Mouse (Mus musculus): ENCODE data around the gene Hic2.

Gene Hic2

DNA sequence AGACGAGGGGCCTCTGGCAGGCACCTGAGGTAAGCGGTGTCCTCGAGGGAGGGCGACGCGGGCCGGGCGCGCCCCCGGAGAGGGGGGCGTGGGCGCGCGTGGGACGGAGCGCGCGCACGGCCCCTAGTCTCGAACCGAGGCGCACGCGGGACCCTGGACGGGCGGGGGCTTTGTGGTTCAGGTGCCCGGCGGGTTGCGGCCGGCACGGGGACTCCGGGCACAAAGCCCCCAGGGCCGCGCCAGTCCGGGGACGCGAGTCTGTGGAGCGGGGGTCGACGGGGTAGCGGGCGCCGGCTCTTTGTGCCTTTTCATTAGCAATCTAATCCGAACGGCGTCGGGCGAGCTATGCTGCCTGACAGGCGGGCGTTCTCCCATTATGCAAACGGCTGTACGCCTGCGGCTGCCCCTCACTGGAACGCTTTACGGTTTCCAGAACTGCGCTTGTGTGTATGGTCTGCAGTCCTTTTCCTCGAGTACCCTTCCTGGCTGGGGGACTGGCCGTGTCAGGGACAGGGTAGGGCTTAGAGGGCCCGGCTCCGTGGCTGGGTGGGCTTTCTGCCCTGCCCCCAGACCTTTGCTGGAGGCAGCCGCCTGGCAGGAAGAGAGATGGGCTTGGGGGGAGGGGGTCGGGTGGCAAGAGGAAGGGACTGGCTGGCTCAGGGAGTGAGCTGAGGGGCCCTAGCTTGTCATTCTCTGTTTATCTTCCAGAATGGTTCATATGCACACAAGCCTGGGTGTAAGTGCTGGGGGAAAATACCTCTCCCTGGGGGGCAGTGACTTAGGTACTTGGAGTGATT lies 528 bp downstream of the Hic2 start:
- DNase-seq (ENCODE audit: low spot score in 2 of 2) = peak; percentile 59 to 64

DNA sequence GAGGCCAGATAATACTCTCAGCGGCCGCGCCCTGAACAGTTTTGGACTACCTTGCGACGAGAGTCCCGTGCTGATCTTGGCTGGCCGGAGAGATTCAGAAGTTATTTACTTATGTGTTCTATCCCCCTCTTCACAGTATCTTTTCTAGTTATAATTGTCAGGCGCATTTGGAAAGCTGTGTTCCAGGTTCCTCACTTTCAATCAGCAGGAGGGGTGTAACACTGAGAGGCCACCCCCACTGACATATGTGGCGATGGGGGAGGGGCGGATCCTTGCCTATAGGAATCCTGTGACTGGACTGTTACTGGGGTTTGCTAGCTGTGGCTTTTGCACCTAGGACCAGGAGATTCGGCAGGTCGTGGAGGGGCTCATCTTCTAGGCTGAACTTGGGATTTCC lies 1.1 kb downstream of the Hic2 start:
- peak; percentile 65 to 71 for DNase-seq (ENCODE audit: low spot score in 2 of 2)

DNA sequence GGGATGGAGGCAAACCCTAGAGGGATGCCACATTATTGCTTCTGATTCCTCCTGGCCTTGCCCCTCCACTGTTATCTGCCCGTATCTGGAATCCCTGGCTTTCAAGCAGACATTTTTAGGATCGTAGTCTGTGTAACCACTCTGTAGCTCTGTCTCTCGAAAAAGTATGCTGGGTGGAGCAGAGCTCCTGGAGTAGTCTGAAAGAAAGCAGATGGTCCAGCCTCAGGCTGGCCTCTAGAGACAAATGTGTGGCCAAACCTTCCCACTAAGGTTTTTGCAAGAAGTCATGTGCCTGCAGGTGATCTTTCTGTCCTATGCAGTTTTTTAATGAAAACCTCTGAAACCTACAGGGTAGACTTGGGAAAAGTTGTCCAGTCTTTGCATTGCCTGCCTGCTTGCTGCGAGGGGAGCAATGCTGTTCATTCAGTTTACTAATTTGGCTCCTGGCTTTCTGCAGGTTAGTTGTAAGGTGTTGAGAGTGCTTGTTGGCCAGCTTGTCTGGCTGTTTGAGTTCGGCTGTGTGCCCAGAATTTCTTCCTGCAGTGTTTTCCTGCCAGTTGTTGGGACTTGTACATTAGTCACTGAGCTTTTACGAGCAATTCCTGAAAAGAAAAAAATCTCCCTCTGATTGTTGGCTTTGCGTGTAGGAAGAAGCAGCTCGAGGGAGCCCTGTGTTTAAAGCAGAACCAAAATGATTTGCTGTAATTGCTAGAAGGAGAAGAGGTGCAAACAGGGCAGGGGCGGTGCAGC lies 1.7 kb downstream of the Hic2 start:
- DNase-seq (ENCODE audit: low spot score in 2 of 2) = peak in 1 of 2 experiments; percentile 42

DNA sequence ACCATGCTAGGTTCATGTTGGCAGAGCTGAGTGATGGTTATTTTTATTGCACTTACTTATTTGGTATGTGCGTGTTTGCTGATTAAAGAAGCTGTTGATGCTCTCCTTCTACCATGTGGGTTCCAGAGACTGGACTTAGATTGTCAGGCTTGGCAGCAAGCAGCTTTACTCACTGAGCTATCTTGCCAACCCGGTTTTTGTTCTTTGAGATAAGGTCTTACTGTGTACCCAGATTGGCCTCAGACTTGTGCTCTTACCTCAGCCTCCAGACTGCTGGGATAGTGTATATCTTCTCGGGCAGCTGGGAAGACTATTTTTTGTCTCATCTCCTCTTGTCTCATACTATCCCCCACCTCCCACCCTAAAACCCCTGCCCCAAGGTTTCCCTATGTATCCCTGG lies 4.3 kb downstream of the Hic2 start:
- no peak for DNase-seq (ENCODE audit: low spot score in 2 of 2)

DNA sequence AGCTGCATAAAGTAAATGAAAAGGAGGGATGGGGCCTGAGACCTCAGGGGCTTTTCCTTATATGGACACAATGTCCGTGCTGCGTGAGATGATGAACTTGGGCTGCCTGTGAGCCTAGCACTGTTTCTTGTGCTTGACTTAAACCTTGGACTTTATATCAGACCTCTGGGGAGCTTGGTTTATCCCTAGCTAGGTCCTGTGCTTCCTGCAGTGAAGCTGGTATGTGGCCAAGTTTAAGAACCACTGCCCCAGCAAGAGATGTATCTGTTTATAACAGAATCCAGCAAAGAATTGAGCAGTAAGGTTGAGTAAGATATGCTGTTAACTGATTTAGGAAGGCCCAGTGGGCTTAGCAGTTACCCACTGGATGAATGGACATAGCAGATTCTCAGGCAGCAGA lies 6.0 kb downstream of the Hic2 start:
- DNase-seq (ENCODE audit: low spot score in 2 of 2) = no peak

DNA sequence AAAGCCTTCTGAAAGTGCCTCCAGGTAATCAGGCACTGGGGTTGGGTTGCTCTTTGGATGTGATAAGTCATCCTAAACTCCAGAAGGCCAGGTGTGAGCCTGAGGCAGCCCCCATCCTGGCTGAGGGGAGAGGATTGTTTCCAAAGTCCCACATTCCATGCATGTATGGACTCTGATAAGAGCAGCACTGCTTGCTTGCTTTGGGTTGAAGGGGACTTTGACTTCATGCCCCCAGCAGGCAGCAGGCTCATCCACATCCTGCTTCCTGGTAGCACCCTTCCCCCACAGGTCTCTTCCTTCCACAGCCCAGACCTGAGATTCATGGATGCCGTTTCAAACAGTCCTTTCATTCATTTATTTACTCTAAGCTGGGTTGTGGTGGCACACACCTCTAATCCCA lies 10.4 kb downstream of the Hic2 start:
- DNase-seq (ENCODE audit: low spot score in 2 of 2) = no peak

DNA sequence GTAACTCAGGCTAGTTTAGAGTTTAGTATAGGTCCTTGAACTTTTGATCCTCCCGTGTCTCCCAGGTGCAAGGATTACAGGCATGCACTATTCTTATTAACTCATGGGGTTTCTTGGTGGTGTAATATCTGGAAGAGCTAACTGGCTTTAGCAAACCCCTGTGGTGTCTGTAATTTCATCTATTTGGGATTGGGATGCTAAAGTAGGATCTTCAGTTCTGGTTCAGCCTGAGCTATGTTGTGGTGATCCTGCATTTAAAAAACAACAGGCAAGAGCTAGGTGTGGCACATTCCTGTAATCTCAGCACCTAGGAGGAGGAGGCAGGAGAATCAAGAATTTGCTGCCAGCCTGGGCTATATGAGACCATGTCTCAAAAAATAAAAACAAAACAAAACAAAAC lies 11.6 kb downstream of the Hic2 start:
- DNase-seq (ENCODE audit: low spot score in 2 of 2) = no peak

DNA sequence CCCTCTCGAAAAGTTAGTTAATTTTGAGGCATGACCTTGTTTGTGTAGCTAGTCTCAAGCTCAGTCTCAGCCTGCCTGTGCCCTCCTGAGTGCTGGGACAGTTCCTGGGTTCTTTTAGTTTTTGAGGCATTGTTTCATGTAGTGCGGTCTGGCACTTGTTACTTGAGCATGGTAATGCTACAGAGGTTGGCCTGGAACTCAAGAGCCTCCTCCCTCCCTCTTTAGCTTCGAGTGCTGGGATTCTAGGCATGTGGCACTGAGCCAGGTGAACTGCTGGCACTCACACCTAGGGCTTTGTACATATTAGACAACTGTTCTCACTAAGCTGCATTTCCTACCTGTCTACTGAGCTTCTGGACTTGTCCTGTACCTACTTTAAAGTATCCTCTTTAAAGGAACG lies 14.4 kb downstream of the Hic2 start:
- no peak for DNase-seq (ENCODE audit: low spot score in 2 of 2)

DNA sequence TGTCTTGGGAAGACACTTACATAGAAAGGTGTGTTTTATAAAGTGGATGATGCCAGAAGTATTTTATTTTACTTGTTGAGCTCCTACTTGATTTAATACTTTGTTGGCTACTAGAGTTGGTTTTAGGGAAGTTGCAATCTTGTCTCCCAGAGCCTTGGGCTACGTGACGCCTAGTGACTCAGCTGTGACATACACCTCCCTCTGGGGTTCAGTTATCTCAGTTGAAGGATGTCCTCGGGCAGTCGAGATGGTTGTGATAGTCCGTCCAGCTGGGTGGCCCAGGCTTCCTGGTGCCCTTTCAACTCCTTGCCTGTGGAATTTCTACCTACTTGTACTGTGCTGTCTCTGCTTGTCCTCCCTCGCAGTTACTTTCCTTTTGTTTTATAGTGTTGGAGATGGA lies 15.8 kb downstream of the Hic2 start:
- no peak for DNase-seq (ENCODE audit: low spot score in 2 of 2)

DNA sequence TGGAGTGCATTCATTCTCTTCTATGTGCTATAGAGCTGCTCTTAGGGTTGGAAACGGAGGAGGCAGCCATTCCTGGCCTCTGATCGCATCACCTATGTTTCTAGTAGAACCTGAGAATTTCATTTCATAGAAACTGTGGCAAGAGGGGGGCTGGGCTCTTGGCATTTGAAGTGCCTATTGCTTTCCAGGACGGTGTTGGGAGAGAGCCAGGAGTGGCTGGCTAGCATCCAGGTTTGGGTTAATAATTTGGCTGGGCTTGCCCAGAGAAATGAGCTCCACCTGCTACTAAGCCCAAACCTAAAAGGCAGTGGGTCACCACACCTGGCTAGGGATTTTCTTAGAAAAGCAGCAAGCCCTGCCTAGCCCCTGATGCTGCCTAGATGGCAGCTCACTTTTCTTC lies 18.2 kb downstream of the Hic2 start:
- DNase-seq (ENCODE audit: low spot score in 2 of 2) = peak; percentile 50 to 66

DNA sequence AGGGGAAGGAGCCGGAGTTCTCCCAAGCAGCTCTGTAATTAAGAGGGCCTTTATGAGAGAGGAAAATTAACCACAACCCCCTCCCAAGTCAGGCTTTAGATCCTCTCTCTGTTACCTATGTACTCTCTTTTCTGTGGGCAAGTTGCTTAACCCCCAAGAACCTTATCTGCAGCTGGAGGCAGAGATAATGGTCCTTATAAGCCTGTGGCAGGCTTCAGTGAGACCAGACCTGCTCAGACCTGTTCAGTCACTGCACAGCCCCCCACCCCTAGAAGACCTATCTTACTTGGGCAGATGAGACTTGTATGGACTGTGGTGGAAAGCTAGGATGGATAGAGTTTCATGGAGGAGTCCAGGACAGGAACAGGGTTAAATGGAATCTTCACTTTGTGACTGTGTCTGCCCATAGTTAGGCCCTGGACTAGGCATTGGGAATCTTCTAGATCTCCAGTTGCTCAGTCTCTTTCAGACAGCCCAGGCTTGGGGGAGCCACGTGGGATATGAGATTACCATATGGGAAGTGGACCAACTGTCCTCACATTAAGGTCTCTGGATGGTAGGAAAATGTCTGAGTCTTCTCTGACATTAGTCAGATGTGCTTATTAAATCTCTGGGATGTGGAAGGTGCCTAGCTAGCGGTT lies 18.8 kb downstream of the Hic2 start:
- no peak for DNase-seq (ENCODE audit: low spot score in 2 of 2)

DNA sequence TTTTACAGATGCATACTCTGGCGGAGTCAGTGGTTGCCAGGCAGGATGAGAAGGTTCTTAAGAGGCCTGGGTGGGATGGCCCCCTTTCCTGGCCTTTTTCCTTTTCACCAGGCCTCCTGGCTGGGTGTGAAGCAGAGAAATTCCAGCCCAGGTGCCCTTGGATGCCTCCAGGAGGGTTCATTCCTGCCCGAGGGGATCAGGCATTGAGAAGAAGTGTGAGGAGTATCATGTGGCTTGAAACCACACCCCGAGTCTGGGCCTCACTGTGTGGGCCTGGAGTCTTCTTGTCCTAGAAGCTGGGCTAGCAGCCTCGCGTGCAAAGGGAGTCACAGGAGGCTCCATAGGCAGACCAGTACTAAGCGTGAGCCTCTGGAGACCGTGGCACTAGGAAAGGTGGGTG lies 19.5 kb downstream of the Hic2 start:
- DNase-seq (ENCODE audit: low spot score in 2 of 2) = no peak

DNA sequence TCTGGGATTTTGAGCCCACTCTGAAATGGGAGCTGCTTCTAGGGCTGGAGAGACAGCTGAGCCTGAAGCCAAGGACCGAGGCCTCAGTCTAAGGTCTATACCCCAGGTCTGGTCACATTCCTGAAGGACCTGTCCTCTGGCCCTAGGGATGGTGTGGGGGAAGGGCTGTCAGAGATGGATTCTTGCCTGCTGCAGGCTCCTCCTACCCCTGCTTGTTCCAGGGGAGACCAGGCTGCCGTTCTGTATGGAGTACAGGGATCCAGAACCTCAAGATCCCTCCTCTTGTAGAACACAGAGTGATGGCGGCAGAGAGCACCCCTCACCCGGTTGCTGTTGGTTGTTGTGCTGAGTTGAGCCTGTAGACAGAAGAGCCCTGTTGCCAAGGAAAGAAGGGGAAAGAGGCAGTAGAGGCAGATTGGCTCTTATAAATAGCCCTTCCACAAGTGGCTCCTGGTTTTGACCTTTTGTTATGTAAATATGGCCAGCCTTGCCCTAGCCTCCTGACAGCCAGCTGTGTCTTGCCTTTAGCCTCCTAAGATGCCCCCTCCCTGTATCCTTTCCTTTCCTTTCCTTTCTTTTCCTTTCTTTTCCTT lies 20.7 kb downstream of the Hic2 start:
- no peak for DNase-seq (ENCODE audit: low spot score in 2 of 2)

DNA sequence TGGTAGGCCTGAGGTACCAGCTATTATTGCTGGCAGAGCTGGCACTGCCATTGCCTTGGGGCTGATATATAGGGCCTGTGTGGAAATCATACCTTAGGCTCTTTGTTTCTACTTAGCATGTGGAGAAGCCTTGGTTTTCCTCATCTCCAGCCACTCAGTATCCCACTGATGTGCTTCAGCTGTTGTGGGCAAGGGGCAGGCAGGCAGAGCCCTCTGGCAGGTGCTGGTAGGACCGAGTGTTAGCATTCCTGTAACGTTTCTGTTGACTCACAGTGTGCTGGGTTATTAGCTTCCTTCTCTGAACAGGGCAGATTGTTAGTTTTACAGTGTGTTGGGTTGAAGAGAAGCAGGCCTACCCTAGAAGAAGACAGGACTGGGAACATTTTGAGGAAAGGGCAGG lies 21.9 kb downstream of the Hic2 start:
- no peak for DNase-seq (ENCODE audit: low spot score in 2 of 2)

DNA sequence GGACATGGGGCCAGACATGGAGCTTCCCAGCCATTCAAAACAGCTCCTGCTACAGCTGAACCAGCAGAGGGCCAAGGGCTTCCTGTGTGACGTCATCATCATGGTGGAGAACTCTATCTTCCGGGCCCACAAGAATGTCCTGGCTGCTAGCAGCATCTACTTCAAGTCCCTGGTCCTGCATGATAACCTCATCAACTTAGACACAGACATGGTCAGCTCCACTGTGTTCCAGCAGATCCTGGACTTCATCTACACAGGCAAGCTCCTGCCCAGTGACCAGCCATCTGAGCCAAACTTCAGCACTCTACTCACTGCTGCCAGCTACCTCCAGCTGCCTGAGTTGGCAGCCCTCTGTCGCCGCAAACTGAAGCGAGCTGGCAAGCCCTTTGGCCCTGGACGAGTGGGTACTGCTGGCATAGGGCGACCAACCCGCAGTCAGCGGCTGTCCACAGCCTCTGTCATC lies 24.0 kb downstream of the Hic2 start:
- DNase-seq (ENCODE audit: low spot score in 2 of 2) = peak; percentile 72

DNA sequence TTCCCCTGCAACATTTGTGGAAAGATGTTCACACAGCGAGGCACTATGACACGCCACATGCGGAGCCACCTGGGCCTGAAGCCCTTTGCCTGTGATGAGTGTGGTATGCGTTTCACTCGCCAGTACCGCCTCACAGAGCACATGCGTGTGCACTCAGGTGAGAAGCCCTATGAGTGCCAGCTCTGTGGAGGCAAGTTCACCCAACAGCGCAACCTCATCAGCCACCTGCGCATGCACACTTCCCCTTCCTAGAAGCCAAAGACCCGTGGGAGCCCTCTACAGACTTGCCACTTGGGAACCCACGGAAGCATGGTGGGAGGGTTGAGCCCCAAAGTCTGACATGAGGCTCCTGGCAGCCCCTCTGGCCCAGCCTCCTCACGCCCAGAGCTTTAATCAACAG lies 25.5 kb downstream of the Hic2 start:
- no peak for DNase-seq (ENCODE audit: low spot score in 2 of 2)

DNA sequence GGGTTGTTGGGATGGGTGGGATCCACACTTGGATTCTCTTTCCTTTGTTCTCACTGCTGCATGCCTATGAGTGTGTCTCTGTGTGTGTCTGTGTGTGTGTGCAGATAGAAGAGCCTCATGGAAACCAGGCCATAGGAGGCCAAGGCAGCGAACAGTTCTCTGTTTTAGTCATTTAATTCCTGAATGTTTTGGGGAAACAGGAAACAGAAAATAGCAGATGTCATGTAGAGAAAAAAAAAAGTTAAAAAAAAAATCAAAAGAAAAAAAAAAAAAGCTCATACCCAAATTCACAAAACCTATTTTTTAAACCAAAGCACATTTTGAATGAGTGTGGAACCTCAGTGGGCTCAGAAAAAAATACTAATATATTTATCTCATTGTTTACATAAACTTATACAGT lies 28.0 kb downstream of the Hic2 start:
- DNase-seq (ENCODE audit: low spot score in 2 of 2) = no peak

DNA sequence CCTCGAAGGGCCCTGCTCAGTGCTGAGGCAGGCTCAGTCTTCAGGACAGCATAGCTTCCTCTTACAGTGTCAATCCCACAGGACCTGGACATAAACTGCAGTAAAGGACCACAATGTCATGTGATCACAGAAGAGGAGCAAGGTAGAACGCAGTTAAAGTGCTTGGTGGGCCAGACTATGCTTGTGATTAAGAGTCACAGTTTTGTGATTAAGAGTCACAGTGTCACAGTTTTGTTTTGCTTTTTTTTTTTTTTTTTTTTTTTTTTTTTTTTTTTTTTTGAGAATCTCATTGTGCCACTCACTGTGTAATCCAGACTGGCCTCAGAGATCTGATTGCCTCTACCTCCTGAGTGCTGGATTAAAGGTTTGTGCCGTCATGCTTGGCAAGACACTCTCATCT lies 32.7 kb downstream of the Hic2 start:
- DNase-seq (ENCODE audit: low spot score in 2 of 2) = no peak

DNA sequence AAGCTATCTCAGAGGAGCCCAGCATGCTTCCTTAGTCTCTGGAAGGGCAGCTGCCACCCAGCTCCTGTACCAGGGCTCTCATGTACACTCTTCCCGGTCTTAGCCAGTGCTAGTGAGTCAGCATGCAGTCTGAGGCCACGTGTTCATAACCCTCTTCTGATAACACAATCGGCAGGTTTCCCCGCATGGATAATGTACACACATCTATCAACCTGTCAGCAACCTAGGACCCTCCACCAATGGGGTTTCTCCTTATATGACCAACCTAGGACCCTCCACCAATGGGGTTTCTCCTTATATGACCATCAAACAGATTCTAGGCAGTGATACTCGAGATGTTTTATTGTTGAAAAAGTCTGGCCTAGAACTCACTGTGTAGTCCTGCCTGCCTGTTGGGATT lies 34.6 kb downstream of the Hic2 start:
- DNase-seq (ENCODE audit: low spot score in 2 of 2) = no peak

DNA sequence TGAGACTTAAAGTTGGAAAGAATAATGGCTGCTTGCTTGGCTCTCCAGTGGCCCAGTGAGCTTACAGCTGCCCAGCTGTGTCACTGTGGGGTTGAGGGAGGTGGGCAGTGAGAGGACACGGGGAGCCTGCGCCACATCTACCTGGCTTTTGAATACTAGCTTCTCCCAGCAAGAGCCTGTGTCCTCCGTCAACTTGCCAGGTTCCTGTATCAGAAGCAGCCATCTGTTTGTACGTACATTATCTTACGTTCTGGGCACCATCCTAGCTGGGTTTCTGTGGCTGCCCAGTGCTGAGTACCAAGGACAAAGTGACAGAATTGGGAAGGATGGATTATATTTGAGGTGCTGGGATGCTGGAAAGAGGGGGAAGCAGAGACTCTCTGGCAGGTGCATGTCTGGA lies 36.5 kb downstream of the Hic2 start:
- DNase-seq (ENCODE audit: low spot score in 2 of 2) = no peak

DNA sequence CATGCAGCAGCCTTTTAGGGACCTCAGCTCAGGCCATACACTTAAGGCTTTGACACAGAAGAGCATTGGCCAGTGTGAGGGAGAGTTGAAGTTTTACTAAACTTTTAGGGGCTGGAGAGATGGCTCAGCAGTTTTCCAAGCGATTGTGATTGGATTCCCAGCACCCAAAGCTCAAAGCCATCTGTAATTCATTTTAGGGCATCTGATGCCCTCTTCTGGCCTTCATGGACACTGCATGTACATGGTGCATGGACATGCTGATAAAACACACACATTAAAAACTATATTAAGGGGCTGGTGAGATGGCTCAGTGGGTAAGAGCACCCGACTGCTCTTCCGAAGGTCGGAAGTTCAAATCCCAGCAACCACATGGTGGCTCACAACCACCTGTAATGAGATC lies 37.8 kb downstream of the Hic2 start:
- no peak for DNase-seq (ENCODE audit: low spot score in 2 of 2)

DNA sequence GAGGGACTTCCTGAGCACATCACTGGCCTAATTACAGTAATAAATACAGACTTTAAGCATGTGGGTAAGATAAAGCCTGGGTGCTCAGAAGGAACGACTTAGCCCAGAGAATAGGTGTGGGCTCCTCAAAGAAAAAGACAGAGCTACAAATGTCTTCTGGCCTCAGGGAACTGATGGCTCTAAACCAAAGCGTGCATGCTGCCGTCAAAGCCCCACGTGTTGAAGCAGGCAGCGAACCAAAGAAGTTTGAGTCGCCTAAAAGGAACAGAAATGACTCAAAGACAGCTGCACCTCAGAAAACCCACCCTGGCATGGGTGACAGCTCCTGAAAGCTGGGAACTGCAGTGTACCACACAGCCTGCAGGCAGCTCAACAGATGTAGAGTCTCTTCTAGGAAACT lies 38.5 kb downstream of the Hic2 start:
- DNase-seq (ENCODE audit: low spot score in 2 of 2) = no peak

DNA sequence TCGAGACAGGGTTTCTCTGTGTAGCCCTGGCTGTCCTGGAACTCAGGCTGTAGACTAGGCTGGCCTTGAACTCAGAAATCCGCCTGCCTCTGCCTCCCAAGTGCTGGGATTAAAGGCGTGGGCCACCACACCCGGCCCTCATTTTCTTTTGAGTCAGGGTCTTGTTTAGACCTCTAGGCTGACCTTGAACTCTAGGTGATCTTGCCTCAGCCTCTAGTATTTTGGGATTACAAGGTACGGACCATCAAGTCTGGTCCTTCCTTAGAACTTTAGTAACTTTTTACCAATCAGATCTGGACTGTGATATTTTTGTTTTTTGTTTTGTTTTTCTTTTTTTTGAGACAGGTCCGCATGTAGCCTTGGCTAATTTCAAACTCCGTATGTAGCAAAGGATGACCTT lies 42.3 kb downstream of the Hic2 start, which contains the start of gene Tmem191c:
Gene Tmem191c (plus strand): TSS at position 357 of the 400 bp plus-strand sequence.
- no peak for DNase-seq (ENCODE audit: low spot score in 2 of 2)
